23 mouse cellular contexts compared by ENCODE assay signal in the genomic region with DNA sequence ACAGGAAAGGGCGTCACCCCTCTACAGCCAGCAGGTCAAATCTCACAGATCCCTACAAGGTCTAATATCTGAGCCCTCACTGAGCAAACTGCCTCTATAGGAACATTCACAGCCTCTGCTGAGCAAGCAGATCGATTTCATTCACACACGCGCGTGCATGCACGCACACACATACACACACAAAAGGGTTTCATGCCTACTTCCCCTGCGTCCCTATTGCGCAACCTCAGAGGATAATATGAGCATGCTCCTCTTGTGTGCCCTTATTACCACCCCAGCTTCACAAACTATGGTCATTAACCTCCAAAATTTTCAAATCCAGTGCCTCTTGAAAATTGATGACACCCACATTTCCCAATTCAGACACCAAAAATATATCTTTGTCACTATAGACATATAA. TPM values are rescaled to one million over a fixed set of nuclear protein-coding genes. Genes with fewer than 3 reads are reported as not detected.
"Had no signal": no experiment of that assay in that cellular context is flagged by ENCODE, and none has a peak within 500 bp of the region (broad histone marks: within the 10 kb centered on the region; RNA-seq: fewer than 3 reads in every experiment).

No protein-coding gene starts in this region.

- H3K27me3 ChIP-seq: midbrain, embryonic 13.5 days; neural tube, embryonic 12.5 days; stomach, embryonic 15.5 days had no signal

- H3K9me3 ChIP-seq: midbrain, embryonic 13.5 days; stomach, embryonic 15.5 days had no signal

- DNase-seq: lung, adult 18-20 months; lung, embryonic 14.5 days; lung, postnatal 10 days; lung, postnatal 4 days; right cerebral cortex, postnatal 14 days; thymus, adult 2 months; thymus, postnatal 25 days; thymus, postnatal 4 days had no signal

- H3K9ac ChIP-seq: liver, embryonic 14.5 days; lung, embryonic 14.5 days; midbrain, embryonic 13.5 days; neural tube, embryonic 12.5 days; stomach, embryonic 15.5 days had no signal

- H3K4me2 ChIP-seq: lung, embryonic 14.5 days; midbrain, embryonic 13.5 days; neural tube, embryonic 12.5 days; stomach, embryonic 15.5 days had no signal

- ATAC-seq: midbrain, embryonic 13.5 days; midbrain, embryonic 16.5 days had no signal

- H3K4me3 ChIP-seq: midbrain, embryonic 10.5 days; midbrain, embryonic 13.5 days; neural tube, embryonic 12.5 days; stomach, embryonic 15.5 days had no signal

- H3K36me3 ChIP-seq: neural tube, embryonic 12.5 days; stomach, embryonic 15.5 days had no signal

- H3K27ac ChIP-seq: liver, embryonic 14.5 days; midbrain, embryonic 10.5 days; midbrain, embryonic 13.5 days; neural tube, embryonic 12.5 days; stomach, embryonic 15.5 days; stomach, postnatal 0 days had no signal

- H3K4me1 ChIP-seq: midbrain, embryonic 10.5 days; midbrain, embryonic 13.5 days; neural tube, embryonic 12.5 days; stomach, embryonic 15.5 days had no signal

RNA-seq across cellular contexts. Expression of gene Gal3st3, which starts 15.1 kb away (rescaled TPM):
- total RNA-seq: megakaryocyte, adult 5-6 weeks; megakaryocyte-erythroid progenitor cell, adult 5-6 weeks; neutrophil, adult 5-6 weeks had no signal

RNA-seq across cellular contexts. Expression of gene Catsper1, which starts 22.4 kb away (rescaled TPM):
- total RNA-seq: megakaryocyte, adult 5-6 weeks; megakaryocyte-erythroid progenitor cell, adult 5-6 weeks; neutrophil, adult 5-6 weeks had no signal
- polyA plus RNA-seq: liver, embryonic 14.5 days; liver, embryonic 16.5 days; lung, embryonic 14.5 days; lung, embryonic 16.5 days; midbrain, embryonic 10.5 days; midbrain, embryonic 13.5 days; midbrain, embryonic 16.5 days; neural tube, embryonic 12.5 days; neural tube, embryonic 14.5 days; spleen, adult 2 months; stomach, embryonic 15.5 days; stomach, postnatal 0 days; thymus, adult 2 months; urinary bladder, adult 2 months had no signal

RNA-seq across cellular contexts. Expression of gene Cst6, which starts 36.2 kb away (rescaled TPM):
- total RNA-seq: megakaryocyte, adult 5-6 weeks; megakaryocyte-erythroid progenitor cell, adult 5-6 weeks; neutrophil, adult 5-6 weeks had no signal
- polyA plus RNA-seq: lung, embryonic 14.5 days had no signal
